Mouse (Mus musculus) megakaryocyte, embryonic 14.5 days (primary cell): ENCODE data around the gene Wasf2.

Experiments used
- FLI1 ChIP-seq: IDR thresholded peaks from 2 replicates; pipeline ENCODE4 v1.6.1; 2012; ENCODE audit warnings: low read length, inconsistent platforms, mixed read lengths
- GATA1 ChIP-seq: IDR thresholded peaks from 3 replicates; pipeline ENCODE4 v1.6.1; 2012; ENCODE audit warnings: mixed read lengths, low read length, inconsistent platforms, borderline replicate concordance

DNA sequence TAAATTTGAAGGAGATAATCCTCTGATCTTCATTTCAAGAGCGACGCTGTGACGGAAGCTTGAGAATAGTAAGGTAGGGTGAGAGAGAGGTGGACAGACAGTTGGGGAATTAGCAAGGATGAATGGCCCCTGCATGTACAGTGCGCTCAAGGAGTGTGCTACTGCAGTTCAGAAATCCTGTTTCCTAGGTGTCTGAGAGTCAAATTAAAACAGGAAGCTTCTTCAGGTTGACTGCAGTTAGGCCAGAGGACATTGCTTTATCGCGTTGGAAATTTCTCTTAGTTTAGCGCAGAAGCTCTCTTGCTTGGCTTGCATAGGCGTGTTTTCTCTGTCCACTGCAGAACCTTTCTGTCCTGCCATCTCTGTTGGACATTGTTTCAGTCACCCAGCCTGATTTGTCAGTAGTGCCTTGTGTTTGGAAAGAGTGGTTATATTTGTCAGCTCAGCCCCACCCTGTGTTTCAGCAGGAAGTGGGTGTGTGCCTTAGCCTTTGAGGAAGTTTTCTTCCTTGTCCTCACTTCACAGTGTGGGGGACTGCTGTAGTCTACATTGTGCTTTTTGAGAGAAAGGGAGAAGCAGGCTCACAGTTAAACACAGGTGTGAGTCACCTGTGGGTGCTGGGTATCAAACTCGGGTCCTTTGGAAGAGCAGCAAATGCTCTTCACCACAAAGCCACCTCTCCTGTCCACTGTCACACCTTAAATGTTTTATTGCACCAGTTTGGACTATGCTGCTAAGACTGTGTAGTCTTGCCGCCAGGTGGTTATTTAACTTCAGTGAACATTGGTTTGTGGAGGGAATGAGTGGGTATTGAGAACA lies 39.1 kb downstream of the Wasf2 start:
- no peak for TF ChIP-seq GATA1
- TF ChIP-seq FLI1, result no peak
